Mouse (Mus musculus): ENCODE measurements around the gene Sdk1.
"Not testable (repeated sequence)": the region's sequence is repeated elsewhere in the genome, so short reads cannot be mapped to it uniquely, and the experiment has no call there.

Gene Sdk1

DNA sequence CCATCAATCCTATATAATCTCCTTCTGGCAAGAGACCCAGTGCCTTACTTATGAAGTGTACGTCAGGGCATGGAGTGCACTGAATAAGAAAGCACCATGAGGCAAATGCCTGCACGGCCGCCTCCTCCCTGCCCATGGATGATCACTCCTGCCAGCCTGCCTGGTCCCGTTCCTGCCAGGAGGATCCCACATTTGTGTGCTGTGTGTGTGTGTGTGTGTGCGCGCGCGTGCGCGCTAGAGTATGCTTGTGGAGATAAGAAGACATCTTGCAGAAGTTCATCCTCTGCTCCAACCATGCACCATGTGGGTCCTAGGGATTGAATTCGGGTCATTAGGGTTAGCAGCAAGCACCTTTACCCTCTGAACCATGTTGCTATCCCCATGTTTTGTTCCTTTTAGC, 395.1 kb downstream of the Sdk1 start:
- no peak for DNase-seq (ENCODE audit: low spot score in 2 of 2)

- not testable (repeated sequence) for DNase-seq (ENCODE audit: low spot score in 2 of 2)
Measured at GRCm38 (mm10) chr5:141637054-141637453, 395.8 kb downstream of the Sdk1 start.

DNA sequence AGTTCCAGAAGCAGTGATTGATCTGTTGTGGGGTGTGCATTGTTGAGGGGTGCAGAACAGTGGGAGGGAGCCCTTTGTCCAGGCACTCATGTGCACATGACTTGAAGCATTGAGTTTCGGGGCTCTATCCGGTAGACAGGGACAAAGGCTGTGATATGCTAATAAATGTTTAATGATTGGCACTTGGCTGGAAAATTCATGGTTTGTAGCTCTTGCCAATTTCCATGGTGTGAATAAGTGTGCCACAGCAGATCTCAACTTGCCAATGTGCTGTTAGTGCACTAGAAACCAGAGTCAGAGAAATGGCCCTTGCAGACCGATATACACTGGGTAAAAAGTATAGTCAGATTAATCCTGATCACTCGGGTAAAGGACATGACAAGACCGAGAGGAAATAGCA, 404.4 kb downstream of the Sdk1 start:
- DNase-seq (ENCODE audit: low spot score in 2 of 2), result no peak

DNA sequence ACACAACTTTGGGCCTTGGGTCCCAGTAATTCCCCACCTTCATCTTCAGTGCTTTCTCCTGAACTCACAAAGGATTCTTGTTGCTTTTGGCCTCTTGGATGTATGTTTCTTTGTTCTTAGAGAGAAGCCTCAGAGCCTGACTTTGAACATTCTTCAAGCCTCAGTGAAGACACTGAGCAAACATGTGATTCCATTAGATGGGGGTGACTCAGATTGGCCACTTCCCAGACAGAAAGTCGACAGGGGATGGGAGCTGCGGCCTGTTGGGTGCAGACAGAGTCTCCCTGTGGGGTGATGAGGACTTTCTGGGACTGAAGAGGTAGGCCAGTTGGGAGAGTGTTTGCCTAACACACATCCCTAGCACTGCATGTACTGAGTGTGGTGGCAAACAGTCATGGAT, 405.3 kb downstream of the Sdk1 start:
- DNase-seq (ENCODE audit: low spot score in 2 of 2), result no peak

DNA sequence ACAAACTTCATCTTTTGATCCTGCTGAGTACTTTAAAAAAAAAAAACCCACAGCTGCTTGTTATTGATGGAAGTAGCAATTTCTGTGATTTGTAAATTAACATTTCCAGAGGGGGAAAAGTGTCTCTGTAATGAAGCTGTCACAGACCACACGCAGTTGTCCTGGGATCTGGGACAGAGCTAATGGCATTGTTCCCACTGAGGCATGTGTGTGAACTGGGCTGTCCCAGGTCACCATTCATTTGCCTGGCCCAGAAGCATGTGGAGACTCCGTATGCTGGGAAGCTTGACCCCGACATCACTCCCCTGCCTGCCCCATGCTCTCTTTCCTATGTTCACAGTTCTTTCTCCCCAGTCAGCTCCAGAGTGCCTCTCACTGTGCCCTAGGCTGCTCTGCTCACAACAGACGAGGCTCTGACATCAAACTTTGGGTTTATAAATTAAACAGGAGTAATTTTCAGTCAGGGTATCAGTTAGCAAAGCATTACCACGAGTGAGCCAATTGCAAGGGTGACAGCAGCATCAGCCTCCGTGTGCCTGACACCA, 408.6 kb downstream of the Sdk1 start:
- no peak for DNase-seq (ENCODE audit: low spot score in 2 of 2)

DNA sequence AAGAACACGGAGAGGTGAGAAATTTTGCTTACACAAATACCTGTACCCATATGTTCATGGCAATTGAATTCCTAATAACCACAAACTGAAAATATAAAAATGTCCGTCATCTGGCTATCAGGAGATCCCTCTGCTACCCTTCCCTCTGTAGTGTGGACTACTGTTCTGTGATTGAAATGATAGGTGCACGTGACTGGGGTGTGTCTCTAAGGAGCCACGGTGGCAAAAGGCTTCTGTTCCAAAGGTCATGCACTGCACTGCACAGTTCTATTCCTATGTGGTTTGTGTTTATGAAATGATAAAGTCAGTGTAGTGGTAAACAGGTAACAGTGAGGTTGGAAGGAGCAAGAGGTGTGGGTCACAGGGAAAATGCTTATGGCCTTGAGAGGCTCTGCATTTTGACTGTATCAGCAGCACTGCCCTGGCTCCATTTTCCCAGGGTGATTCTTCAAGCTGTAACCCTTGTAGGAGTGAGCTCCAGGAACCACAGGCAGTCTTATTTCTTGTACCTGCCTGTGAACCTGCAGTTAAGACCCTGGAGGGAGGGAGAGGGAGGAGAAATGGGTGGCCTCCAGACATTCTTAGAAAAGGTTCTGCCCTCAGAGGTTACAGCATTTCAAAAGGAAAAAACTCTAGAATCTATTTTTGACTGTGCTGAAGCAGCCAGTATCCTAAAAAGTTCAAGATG, 410.5 kb downstream of the Sdk1 start:
- no peak for DNase-seq (ENCODE audit: low spot score in 2 of 2)

GRCm38 (mm10) chr5:141676371-141676770, 435.1 kb downstream of the Sdk1 start:
- no peak for DNase-seq (ENCODE audit: low spot score in 2 of 2)

DNA sequence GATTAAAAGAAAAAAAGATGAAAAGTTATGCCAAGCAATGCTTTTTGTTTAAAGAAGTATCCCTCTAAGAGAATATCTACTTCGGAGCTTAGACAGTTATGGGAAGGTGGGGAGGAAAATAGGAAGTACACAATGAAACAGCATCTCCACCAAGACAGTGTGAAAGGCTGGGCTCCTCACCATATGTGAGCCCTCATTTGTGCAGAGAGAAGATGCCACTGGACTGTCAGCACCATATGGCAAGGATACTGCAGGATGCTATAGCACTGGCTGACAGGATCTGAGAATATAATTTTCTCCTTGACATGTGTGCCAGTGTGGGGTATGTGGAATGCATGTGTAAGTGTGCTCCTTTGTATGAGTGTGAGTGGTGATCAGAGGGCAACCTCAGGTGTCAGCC, 435.7 kb downstream of the Sdk1 start:
- peak; percentile 3 to 20 for DNase-seq (ENCODE audit: low spot score in 2 of 2)

DNA sequence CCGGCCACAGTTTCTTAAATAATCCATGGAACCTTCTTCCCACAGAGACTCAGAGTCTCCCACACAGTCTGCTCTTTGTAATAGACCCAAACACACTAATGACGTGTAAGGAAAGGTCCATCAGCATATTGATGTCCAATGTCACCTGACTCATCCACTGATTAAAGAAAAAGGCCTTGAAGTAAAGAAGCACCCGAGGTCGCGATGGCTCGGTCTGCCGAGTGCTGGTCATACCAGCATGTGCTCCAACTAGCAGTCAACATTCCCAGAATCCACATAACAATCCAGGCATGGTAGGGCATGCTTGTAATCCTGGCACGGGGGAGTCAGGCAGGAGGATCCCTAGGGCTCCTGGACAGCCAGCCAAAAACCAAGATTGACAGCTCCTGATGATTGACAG, 436.6 kb downstream of the Sdk1 start:
- DNase-seq (ENCODE audit: low spot score in 2 of 2), result no peak

- DNase-seq (ENCODE audit: low spot score in 2 of 2), result no peak
Measured at GRCm38 (mm10) chr5:141686876-141687420, 445.7 kb downstream of the Sdk1 start.

GRCm38 (mm10) chr5:141689442-141690105, 448.3 kb downstream of the Sdk1 start:
- DNase-seq (ENCODE audit: low spot score in 2 of 2), result no peak

DNA sequence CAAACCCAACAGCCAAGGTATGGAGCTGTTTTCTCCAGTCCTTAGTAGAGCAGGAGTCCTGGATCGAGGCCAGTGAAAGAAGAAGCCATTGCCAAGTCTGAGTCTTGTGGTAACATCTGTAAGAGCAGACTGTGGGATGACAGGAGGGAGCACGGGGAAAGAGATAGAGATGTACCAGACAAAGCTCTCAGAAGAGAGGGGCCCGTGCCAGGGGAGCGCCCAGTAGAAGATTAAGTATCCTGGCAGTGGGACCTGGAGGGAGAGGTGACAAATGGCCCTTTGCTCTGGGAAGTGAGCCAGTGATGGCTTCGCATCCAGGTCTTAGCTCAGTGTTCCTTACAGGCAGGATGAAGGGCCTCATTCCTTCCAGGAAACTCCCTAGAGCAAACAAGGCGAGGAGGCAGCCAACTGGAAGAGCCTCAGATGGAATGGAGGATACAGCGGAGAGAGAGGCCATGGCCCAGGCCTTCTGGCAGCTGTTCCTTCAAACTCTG, 450.2 kb downstream of the Sdk1 start:
- DNase-seq (ENCODE audit: low spot score in 2 of 2), result no peak

DNA sequence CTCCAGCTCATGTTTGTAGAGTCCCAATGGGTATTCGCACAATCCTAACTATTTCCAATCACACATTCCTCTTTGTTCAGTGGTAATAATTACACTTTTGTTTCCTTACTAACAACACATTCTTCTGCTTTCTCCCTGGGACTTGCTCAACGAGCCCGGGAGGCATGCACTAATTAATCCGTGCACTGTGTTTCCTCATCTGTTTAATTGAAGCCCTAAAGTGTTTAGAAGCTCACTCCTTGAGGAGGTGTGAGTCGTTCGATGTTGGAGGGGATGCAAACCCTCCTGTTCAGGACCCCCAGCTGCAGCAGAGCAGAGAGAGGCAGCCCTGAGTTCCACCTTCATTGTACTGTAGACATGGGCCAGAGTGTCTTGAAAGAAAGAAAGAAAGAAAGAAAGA, 452.4 kb downstream of the Sdk1 start:
- DNase-seq (ENCODE audit: low spot score in 2 of 2), result no peak

GRCm38 (mm10) chr5:141694901-141695300, 453.6 kb downstream of the Sdk1 start:
- DNase-seq (ENCODE audit: low spot score in 2 of 2), result peak in 1 of 2 experiments; percentile 6

- no peak for DNase-seq (ENCODE audit: low spot score in 2 of 2)
Measured at GRCm38 (mm10) chr5:141698406-141698805, 457.1 kb downstream of the Sdk1 start.

GRCm38 (mm10) chr5:141720751-141721150, 479.5 kb downstream of the Sdk1 start:
- no peak for DNase-seq (ENCODE audit: low spot score in 2 of 2)

DNA sequence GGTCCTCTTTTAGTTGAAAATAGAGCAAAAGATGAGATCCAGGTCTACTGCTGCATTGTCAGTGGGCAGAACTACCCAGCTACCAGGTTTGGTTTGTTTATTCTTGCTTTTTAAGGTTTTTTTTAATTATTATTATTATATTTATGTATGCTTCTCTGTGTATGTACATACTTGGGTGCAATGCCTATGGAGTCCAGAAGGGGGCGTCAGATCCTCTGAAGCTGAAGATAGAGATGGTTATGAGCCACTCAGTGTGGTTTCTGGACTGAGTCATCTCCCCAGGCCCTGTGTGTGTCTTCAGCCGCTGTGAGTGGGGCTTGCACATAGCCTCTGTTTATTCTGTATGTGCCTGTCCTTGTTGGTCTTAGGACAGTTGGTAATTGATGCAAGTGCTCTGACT, 486.7 kb downstream of the Sdk1 start:
- no peak for DNase-seq (ENCODE audit: low spot score in 2 of 2)

DNA sequence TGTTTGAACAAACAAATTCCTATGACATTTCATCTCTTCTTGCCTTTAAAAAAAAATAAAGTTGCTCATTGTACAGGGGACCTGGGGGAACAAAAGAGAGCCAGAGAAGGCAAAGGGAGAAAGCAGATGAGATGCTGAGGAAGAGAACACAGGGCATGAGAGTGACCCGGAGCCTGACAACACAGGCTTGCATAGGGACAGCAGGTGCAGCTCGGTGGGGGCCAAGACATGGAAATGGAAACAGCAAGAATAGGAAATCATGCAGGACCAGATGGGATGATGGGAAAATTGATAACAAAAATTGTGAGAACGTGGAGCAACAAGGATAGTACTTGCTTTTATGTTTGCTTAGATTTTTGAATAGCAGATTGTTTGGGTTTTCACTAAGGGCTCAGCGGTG, 488.7 kb downstream of the Sdk1 start:
- DNase-seq (ENCODE audit: low spot score in 2 of 2), result no peak

DNA sequence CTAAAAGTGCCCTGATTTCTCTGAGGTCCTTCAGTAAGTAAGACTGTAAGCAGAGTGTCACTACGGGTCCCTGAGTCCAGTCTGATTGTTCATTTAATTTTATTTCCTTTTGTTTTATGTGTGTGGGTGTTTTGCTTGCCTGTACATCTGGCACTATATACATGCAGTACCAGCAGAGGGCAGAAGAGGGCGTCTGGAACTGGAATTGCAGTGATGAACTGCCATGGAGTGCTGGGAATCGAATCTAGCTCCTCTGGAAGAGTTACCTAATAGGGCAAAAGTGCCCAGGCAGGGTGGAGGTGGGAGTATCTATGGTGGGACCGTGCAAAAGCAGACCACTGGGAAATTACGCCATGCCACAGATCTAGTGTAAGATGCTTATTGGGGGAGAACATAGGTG, 497.4 kb downstream of the Sdk1 start:
- DNase-seq (ENCODE audit: low spot score in 2 of 2), result no peak

- no peak for DNase-seq (ENCODE audit: low spot score in 2 of 2)
Measured at GRCm38 (mm10) chr5:141748793-141749192, 507.5 kb downstream of the Sdk1 start.

GRCm38 (mm10) chr5:141754278-141754677, 513.0 kb downstream of the Sdk1 start:
- DNase-seq (ENCODE audit: low spot score in 2 of 2), result peak; percentile 34 to 47

DNA sequence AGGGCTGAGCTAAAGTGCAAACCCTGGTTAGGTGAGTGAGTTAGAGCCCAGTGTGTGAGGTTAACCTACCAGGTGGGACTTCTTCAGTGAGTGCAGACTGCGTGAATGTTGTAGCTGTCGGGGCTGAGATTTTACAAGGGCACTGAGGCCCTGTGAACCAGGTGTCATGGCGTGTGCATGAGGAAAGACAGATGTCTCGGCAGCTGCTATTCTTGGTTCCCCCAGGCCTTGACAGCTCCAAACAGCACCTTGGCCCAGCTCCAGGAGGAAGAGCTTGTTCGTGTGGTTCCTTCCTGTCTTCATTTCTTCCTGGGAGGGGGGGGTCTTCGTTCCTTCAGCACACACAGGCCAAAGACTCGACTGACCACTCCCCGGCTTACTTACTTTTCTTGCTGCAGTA, 517.6 kb downstream of the Sdk1 start:
- DNase-seq (ENCODE audit: low spot score in 2 of 2), result no peak

GRCm38 (mm10) chr5:141764111-141764510, 522.8 kb downstream of the Sdk1 start:
- DNase-seq (ENCODE audit: low spot score in 2 of 2), result no peak

Measured in right cerebral cortex, postnatal 36 days (tissue).